Mouse (Mus musculus) megakaryocyte, adult 5-6 weeks (primary cell): ENCODE measurements at regions not wholly inside any gene's neighbourhood (a gene's known extent, or its start where the extent isn't known, plus 50 kb on each side); places are given as distances from the start of the nearest gene placed in this dataset.

Experiments used
- ATAC-seq: 2 replicates; pipeline ENCODE4 v1.8.0; 2016; ENCODE audit warnings: mild to moderate bottlenecking, inconsistent platforms; ENCODE audit not compliant: poor library complexity, severe bottlenecking

DNA sequence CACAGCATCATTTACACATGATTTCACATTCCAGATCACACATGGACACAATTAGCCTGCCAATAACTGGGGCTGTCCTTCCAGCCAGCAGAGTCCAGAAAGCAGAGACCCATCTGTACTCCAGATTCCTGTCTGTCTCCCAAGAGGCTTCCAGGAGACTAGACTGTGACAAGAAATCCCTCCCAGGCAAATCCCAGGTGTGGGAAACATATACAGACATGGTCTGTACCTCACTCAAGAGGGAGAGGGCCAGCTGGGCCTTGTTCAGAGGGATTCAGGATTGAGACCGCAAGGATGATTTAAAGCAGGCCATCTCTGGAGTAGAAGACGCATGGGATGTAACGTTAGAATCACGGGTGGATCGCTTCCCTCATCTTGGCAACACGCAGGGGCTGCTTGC, 182.7 kb upstream of the Prr30 start:
- no peak for ATAC-seq

DNA sequence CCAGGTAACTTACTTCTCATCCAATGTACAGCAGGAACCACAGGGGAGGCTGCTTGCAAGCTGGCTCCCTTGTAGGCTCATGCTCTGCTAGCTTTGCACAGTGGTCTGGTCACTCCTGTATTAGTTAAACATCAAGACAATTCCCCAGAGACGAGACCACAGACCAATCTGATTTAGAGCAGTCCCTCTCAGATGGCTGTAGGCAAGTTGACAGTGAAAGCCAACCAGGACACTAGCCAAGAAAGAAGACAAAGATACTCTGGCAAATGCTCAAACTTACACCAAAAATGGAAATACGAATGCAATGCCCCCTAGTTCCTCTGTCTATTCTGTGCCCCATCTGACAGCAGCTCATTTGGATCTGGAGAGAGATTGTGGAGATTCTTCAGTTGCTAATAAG, 181.8 kb upstream of the Prr30 start:
- no peak for ATAC-seq

DNA sequence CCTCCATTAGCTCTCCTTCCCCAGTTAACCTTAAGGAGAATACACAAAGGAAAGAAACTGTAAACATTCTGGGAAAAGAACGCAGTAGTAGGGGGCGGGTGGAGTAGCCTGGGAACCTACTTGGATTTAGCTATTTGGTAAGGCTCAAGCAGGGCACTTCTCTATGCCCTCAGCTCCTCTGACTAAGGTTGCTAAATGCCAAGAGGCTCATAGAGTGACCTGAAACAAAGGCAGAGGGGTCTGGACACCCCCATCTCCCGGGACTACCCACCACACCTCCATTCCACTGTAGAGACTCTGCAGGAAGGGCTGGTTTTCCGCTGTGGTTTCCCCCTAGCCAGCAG, 179.5 kb upstream of the Prr30 start:
- ATAC-seq: 0 out of 2 replicates have a peak, but pooled peaks have one; percentile 11

DNA sequence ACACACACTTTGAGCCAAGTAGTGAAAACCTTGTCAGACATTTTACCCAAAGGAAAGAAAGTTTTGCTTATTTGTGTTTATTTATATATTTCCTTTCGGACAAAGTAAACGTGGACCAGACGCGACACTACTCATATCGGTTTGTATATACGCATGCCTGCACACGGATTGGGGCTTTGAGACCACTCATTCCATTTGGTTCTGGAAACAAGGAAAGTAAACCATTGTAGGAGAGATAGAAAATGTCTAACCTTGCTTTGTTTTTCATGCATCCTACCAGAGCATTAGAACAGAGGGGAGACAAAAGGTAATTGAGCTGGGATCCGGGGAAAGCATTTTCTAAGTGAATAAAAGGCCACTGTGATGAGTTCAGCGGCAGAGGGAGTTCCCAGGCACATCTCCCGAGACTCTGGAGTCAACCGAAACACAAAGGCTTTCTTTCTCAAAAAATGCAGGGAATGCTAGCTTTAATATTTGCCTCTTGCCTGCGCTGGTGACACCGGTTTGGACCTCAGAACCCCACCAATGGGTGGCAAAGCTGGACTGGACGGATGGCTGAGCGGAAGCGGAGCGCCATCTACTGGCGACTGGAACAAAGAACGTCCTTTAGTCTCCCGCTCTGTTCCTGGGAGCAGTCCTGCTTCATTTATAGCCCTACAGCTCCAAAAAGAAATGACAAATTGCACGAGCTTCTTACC, 179.0 kb upstream of the Prr30 start:
- ATAC-seq: peak; percentile 83

DNA sequence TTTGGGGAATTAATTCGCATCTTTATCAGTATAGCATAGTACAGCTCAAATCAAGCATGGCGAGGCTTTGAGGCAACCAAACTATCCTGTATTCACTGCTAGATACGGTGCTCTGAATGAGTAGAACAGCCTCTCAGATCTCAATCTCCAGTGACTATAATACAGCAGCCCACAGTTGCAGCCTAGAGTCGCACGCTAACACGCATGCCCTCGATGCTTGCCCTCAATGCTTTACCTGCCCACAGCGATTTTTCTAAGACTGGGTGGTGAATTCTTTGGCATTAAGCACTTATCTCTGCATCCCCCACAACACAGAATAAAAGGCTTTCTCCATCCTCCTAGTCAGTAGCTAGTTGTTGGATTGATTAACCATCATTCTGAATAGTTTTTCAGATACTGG, 178.4 kb upstream of the Prr30 start:
- ATAC-seq: no peak

DNA sequence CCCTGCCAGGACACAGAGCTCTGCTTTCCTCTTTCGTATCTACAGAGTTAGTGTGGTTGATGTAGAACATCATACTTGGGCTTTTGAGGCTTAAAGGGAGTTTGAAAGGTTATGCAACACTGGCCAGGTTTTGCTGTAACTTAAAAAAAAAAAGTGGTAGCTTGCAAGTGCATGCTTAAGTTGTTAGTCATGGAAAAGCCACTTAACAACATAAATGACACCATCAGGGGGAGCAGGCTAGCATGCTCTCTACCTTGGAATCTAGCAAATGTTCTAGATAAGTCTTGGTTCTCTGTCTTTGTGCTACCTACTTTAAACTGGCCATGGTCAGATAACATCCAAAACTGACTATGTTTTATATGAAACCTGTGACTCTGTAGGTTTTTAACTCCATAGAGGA, 176.6 kb upstream of the Prr30 start:
- no peak for ATAC-seq

DNA sequence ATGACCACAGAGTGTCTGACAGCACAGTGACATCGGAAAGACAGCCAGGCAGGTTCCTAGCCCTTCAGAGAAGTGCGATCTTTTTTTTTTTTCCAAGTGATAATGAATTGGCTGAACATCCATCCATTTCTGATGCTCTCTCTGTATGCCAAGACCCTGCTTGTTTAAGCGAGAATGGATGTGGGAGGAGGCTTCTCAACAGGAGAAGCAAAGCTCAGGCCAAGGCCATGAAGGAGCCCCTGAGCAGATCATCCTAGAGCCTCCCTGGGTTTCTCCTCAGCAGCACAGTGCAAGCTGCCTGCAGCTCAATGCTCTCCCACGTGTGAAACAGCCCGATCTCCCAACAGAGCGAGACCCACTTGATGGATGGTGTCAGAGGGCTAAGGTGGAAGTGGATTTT, 175.7 kb upstream of the Prr30 start:
- ATAC-seq: no peak

DNA sequence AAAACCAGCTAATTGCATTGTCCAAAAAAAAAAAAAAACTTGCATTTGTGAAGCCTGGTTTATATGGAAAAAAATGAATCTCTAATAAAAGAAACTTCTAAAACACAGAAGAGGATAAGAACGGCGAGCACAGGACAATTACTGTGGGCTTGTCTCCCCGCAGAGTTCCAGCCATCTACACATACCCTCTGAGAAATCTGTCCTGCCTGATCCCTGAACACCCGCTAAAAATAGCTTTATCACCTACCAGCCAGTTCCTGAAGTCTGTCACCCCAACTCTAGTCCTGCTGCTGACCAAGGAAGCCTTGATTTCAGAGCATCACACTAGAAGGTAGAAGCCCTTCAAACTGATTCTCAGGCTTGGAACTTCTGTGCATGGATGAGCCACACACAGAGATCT, 173.7 kb upstream of the Prr30 start:
- ATAC-seq: no peak

DNA sequence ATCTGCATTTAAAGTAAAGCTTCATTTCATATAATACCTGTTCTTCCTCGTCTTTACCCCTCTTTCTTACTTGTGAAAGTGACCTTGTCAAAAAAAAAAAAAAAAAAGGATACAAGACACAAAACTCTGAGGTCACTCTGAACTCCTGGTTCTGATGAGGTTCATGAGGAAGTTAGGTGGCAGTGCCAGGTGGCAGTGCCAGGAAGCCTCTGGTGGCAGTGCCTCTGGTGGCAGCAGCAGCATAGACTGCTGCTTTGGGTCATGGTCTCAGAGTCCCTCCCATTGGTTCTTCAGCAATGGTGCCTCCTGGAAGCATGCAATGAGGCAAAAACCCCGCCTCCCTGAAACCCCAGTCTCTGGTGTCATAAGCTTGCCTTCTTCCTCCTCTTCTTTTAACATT, 159.7 kb upstream of the Prr30 start:
- ATAC-seq: no peak

DNA sequence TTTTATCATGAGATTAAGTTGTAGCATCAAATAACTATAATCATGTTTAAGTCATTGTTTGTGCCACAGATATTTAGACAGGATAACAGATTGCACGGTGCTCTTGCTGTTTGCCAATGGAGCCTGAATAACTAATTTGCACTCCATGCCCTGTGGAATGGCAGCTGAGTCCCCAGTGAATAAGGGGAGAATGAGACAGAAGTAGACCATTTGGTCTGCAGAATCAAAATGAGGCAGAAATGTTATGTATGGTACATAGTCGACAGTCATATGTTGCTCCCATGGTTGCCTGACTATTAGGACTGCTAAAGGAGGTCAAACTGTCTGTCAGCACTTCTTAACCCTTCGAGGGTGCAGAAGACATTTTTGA, 152.9 kb upstream of the Prr30 start:
- no peak for ATAC-seq

DNA sequence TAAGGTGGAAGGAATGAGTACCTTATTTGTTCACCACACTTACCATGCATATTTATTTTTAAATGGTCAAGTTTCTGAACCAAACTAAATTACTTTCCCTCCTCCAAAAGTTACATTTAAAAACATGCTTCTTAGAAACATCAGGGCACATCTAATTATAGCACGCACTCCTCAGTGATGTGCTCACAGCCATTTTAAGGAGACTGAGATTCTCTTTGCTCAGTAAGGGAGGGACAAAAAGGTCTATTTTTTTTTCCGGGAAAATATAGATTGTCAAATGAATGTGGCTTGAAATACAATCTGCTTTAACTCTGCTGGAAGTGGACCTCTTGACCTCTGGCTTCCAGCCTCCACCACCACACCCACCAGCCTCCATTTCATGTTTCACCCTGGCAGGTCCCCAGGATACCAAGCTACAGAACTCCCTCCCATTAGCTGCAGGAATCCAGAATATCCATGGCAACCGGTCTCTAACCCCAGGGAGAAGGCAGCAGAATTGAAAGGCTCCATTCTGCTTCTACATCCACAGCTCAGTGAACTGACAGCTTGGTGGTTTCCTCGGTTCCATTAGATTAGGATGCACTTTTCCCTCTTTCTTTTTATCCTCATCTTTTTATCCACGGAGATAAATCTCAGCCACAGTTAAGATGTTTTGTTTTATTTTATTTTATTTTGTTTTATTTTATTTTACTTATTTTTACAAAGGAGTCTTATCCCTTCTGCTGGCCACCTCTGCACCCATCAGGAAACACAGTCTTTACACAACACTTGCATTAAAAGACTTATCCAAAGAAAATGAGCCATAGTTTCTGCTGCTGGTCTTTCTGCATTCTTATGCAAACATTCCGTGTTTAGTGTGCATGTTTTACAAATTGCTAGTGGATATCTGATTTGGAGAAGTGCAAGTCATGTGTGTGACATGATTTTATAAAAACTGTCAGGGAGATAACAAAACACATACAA, 152.2 kb upstream of the Prr30 start:
- no peak for ATAC-seq

DNA sequence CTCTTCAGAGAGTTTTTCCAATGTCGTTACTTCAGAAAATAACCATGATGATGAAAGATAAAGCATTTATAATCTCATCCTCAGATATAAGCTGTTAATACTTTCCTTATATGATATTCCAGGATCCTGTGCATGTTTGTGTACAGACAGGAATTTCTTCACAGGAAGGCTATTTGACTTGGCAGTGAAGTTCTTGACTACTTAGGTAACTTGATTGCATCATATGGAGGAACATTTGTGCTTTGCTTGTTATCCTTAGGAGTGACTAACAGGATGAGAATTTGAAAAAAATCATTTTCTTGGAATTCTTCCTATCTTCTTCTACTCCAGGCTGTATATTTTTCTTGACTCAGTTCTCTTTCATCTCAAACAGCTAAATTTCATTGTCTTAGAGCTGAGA, 140.2 kb upstream of the Prr30 start:
- ATAC-seq: no peak

DNA sequence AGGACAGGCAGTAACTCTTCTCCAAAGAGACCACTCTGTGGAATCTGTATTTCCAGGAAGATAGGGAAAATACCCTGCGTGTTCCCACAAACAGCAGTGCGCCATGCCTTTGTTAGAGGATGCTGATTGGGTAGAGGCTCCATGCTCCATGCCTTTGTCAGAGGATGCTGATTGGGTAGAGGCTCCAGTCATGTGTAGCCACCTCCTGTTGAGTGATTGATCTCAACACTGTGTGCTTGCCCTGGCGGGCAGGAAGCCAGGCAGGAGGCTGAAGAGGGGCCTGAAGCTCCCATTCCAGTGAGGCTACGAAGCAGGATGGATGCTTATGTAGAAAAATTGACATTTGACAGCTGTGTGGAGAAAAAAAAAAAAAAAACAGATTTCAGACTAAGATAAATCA, 131.9 kb upstream of the Prr30 start:
- no peak for ATAC-seq

DNA sequence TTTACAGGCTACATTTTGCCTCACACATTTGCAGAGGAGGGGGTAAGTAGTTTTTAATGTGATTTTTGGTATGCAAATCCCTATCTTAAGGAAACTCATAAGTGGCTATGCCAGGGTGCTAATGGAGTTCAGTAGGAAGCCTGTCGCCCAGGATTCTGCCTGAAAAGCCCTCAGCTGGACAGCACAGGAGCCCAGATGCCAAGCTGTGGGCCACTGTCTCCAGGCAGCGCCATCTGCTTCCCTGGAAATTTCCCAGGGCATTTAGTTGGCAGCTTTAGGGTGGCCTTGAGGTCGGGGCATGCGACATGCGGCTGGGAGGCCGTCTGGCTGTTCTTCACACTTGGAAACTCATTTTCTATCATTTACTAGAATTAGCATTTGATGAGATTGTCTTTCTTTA, 127.3 kb upstream of the Prr30 start:
- no peak for ATAC-seq

DNA sequence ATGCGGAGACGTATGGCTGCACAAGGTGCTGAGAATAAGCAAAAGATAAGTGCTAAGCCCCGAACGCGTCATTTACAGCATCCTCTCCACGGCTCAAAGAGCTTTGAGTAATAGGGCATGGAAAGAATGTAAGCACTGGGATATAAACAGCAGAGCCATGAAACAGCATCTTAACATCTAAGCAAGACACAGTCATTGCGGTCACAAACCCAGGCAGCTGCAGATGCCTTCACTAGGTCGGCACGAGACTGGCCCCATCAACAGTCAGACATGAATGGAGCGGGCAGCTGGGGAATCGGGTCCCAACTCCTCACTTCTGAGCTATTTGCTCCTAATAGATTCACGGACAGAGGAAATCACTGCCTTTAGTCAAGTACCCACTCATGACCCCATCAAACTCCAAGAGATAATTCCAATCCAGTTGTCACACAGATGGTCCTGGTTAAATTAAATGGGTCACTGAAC, 126.4 kb upstream of the Prr30 start:
- ATAC-seq: no peak

DNA sequence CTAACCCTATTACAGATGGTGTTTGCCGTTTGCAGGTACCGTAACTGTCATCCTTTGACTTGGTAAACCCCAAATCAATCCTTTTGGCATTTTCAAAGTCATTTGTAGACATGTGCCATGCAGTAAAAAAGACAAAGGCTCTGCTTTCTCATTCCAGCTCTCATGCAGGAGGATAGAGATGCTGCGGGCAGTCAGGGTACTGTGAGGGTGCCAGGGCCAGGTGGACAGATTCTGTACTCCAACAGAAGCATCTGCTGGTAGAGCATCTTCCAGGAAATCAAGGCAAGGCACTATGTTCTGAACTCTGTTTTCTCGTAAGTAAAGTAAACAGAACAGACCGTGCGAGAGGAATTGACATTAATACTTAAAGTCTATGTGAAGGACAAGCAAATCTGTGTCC, 123.2 kb upstream of the Prr30 start:
- ATAC-seq: no peak

DNA sequence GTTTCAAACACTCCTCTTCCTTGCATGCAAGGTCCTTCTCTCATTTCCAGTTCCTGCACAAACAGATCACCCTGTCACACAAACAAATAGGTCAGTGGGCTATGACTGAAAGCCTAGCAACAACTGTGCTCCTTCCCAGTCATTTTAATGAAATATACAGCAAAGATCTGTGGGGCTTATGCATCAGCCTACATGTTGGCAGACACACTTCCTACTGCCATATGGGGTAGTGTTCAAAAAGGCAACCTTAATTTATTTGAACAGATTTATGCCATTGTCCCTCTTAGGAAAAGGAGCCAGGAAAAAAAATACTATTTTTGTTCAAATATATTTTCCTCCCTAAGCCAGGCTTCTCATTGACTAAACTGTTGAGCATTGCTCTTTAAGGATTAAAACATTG, 107.8 kb upstream of the Prr30 start:
- ATAC-seq: no peak

DNA sequence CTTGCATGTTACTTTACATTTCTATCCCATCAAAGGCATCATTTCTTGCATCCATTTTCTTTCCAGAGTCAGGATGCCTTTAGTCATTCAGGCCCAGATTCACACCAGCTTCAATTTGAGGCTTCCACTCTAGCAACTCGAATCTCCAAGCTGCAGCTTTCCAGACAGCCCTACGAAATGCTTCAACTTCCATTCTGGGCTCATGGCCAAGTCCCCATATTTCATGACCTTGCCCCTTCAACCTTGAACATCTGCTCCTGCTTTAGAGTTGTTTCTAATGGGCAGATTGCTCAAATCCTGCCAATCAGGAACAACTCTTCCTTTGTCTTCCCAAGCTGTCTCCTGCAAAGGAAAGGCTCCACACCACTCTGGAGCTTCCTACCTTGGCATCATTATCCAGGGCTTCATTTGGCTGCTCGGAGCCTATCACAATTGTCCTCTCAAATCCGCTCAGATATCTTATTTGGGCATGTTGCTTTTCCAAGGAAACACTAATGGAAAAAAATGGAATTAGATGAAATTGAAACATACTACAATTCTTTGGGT, 104.4 kb upstream of the Prr30 start:
- no peak for ATAC-seq

DNA sequence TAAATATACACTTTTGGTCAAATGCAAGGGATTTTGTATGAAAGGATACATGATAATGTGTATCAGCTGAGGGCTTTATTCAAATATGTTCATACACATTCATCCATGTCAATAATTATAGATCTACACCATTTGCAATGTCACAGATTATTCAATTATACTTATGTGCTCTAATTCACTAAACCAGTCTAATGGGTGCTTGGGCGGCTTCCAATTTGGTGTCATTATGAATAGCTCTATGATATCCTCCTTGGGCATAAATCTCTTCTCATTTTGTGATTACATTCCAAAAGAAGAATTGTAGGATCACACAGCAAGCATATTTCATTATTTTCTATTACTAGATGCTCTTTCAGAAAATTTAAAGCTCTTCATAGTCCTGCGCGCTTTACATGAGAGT, 97.7 kb upstream of the Prr30 start:
- no peak for ATAC-seq

DNA sequence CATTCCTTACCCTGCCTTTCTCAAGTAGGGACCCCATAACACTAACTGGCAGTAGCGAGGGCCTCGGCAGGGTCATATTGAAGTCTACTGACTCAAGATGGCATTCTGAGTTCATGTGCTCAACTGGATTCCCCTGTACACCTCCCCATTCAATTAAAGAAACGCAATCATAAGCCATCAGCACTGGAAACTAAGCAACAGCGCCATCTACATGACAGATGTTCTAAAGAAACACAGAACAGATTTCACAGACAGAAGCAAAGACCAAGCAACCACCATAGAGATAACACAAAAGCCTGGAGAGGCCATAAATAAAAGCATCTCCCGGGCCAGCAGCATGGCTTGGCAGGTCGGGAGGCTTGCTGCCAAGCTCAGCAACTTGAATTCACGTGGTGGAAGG, 94.6 kb upstream of the Prr30 start:
- ATAC-seq: no peak

DNA sequence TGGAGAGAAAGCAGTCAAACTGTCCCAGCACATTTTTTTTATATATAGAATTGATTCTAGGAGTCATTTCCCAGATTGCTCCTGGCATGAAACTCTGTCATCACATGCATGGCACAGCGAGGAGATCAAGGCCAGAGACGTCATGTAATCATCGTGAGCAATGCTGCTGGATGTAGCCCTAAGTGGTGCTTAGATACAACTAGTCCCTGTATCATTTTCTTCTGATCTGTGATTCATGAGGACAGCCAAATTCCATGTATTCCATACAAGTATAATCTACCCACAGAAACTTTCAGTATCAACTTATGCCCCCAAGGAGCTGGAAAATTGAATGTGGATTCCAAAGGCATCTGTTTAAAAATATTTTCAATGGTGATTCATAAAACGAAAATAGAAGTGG, 87.6 kb upstream of the Prr30 start:
- ATAC-seq: no peak
